Mouse (Mus musculus): ENCODE results near the gene Zc3h13.

DNA sequence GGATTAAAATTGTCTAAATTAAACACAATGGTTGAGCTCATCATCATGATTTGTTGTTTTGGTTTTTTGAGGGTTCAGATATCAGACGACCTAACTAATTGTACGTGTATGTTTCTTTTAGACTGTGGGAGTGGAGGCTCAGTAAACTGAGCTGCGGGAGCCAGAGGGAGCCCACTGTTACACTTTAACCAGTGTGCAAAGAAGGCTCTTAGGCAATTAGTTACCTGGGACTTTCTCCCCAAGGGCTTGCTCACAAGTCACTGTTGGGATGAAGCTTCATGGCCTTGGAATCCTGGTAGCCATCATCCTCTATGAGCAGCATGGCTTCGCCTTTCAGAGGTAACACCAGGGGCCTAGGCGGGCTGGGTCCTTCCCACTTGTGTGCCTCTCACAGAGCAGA, 42.1 kb upstream of the Zc3h13 start, which contains the start of gene Cpb2:
- TF ChIP-seq CTCF (IDR thresholded peaks at IDR 0.05; ENCODE audit: control insufficient read depth, insufficient read depth, insufficient read length) (no peak), MAX (IDR thresholded peaks at IDR 0.05) (no peak), USF1 (IDR thresholded peaks at IDR 0.05; ENCODE audit: low read depth) (no peak), CEBPB (IDR thresholded peaks at IDR 0.05; ENCODE audit: low read depth) (no peak), MYOD1 (IDR thresholded peaks at IDR 0.05; ENCODE audit: control insufficient read depth, insufficient read length, low read depth) (no peak), MYOG (IDR thresholded peaks at IDR 0.05; ENCODE audit: control insufficient read depth, extremely low read depth, insufficient read length) (no peak)
